ENCODE assay signal across 29 mouse cellular contexts in the genomic region with DNA sequence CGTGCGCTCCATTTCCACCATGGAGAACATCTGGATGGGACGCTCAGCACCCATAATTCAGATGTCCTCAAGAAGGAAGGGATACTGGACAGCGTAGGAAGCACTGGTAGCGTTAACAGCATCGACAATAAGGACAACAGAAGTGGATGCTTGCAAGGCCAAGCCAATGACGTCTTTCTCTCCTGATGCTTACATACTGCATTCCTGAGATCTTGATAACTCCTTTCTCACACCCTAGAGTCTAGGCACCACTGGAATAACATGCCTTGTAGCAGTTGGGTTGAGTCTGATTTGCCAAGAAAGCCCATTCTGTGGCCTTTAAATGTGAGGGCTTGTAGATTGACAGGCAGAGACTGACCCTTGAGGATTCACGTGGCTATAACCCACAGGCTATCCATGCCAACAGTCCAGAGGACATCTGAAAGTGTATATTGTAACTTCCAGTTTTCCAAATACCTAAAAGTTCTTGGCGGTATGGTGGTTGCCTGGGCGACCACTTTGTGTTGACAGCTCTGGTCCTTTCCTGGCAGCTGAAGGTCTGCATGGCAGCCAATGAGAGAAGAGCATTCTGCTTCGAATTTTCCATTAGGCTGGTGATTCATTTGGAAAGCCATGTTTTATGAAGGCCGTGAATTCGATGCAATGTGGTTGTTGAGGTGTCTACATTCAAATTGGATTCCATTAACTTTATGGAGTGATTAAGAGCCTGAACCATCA.
DNase-seq lines count a peak whose midpoint lies in the region; ATAC-seq and TF ChIP-seq lines count a peak whose summit lies in the region.
"Had no signal": no experiment of that assay in that cellular context is flagged by ENCODE, and none has a peak within 500 bp of the region (broad histone marks: within the 10 kb centered on the region; RNA-seq: fewer than 3 reads in every experiment).

No protein-coding gene starts in this region.

- no peaks in the 10 kb centered on the region for H3K27me3 ChIP-seq in lung, postnatal 0 days (replicated peaks; ENCODE audit: insufficient read depth, low read length)
- H3K27me3 ChIP-seq: CH12.LX; embryonic facial prominence, embryonic 13.5 days; embryonic facial prominence, embryonic 15.5 days; forebrain, embryonic 12.5 days had no signal

- H3K36me3 ChIP-seq in lung, postnatal 0 days (ENCODE audit: insufficient read depth, low read length): no peaks in the 10 kb centered on the region
- H3K36me3 ChIP-seq: embryonic facial prominence, embryonic 13.5 days; embryonic facial prominence, embryonic 15.5 days; forebrain, embryonic 10.5 days; forebrain, embryonic 12.5 days; G1E had no signal

- no peaks in the 10 kb centered on the region for H3K9me3 ChIP-seq in lung, postnatal 0 days (ENCODE audit: low read length)
- H3K9me3 ChIP-seq: embryonic facial prominence, embryonic 13.5 days; embryonic facial prominence, embryonic 15.5 days; forebrain, embryonic 10.5 days; forebrain, embryonic 12.5 days had no signal

- intact Hi-C loops in gastrocnemius, postnatal 14 days (cut with DNase I; ENCODE audit: low total_unique reads): no loop called here

- WGBS in lung, postnatal 0 days: 81% methylated on average over 13 of the region's 13 CpGs

- no peak overlapping the region for H3K4me2 ChIP-seq in lung, postnatal 0 days (replicated peaks; ENCODE audit: low read depth, low read length)
- H3K4me2 ChIP-seq: embryonic facial prominence, embryonic 13.5 days; embryonic facial prominence, embryonic 15.5 days; forebrain, embryonic 12.5 days had no signal

- no peak overlapping the region for H3K4me3 ChIP-seq in lung, postnatal 0 days (ENCODE audit: low read depth, low read length)
- H3K4me3 ChIP-seq: embryonic facial prominence, embryonic 13.5 days; embryonic facial prominence, embryonic 15.5 days; erythroblast, embryonic 14.5 days; forebrain, embryonic 10.5 days; forebrain, embryonic 12.5 days had no signal

- no peak for TF ChIP-seq CTCF in lung, postnatal 0 days (IDR thresholded peaks at IDR 0.05)

- peak; percentile 65 for DNase-seq in lung, postnatal 0 days (ENCODE audit: low spot score)
- DNase-seq in lung, postnatal 14 days: no peak
- peak; percentile 8 for DNase-seq in lung, postnatal 25 days (ENCODE audit: low spot score)
- DNase-seq in lung, adult 18-20 months: no peak
- DNase-seq in NIH3T3 (ENCODE audit: low read depth): peak; percentile 60
- peak; percentile 43 for DNase-seq in fibroblast of lung, adult 2 months (ENCODE audit: low read depth)
- DNase-seq in gastrocnemius, postnatal 14 days: no peak
- DNase-seq in layer of hippocampus, adult 9-10 months (ENCODE audit: low spot score): no peak
- DNase-seq: adrenal gland, adult 8-10 months; adrenal gland, postnatal 14 days; adrenal gland, postnatal 36 days; B cell, adult 2 months; cerebellum, adult 11 months; cerebellum, adult 18-20 months; cerebellum, adult 8-10 months; cerebellum, adult 9-11 months; cerebellum, postnatal 14 days; cerebellum, postnatal 36 days; embryo, embryonic 11 days had no signal

- H3K4me1 ChIP-seq in lung, postnatal 0 days (ENCODE audit: insufficient read depth, low read depth, low read length): no peaks in the 10 kb centered on the region
- H3K4me1 ChIP-seq: embryonic facial prominence, embryonic 13.5 days; embryonic facial prominence, embryonic 15.5 days; forebrain, embryonic 10.5 days; forebrain, embryonic 12.5 days had no signal

- TF ChIP-seq EP300 in lung, postnatal 0 days (IDR thresholded peaks at IDR 0.05): peak; percentile 70

- H3K27ac ChIP-seq in lung, postnatal 0 days (ENCODE audit: low read length): no peak overlapping the region
- H3K27ac ChIP-seq: embryonic facial prominence, embryonic 13.5 days; embryonic facial prominence, embryonic 15.5 days; forebrain, embryonic 10.5 days; forebrain, embryonic 12.5 days had no signal

- peak; percentile 80 for ATAC-seq in lung, postnatal 0 days
- ATAC-seq: CD4-positive, CD25-positive, alpha-beta regulatory T cell, adult 4 months; forebrain, embryonic 14.5 days; forebrain, embryonic 16.5 days had no signal

- no peak overlapping the region for H3K9ac ChIP-seq in lung, postnatal 0 days (replicated peaks; ENCODE audit: low read depth)
- H3K9ac ChIP-seq: embryonic facial prominence, embryonic 13.5 days; embryonic facial prominence, embryonic 15.5 days; forebrain, embryonic 12.5 days had no signal

Comparison
In these comparisons a context has a peak if more than half of its experiments do, and no peak if none do; other contexts are left out.
1. DNase-seq: peak in lung, postnatal 0 days (single experiment), lung, postnatal 25 days (single experiment), NIH3T3 (single experiment) and fibroblast of lung, adult 2 months (single experiment); none in lung, postnatal 14 days (single experiment), lung, adult 18-20 months (0 of 2), gastrocnemius, postnatal 14 days (single experiment) and layer of hippocampus, adult 9-10 months (single experiment).